Mouse (Mus musculus): Measurements from ENCODE around the gene Prickle4. TPM values are rescaled to one million over a fixed set of nuclear protein-coding genes. Genes with fewer than 3 reads are reported as not detected.

The Prickle4 gene
- polyA plus RNA-seq, 1 experiment, result 1.4 TPM

- Histone ChIP-seq H3K27me3 (ENCODE audit: control insufficient read depth, insufficient read depth, low read length) (no peaks in the 10 kb centered on the region), H3K4me1 (ENCODE audit: control insufficient read depth, insufficient read depth, insufficient read length, low read length) (peaks cover 6% of the 10 kb centered on the region), H3K4me3 (ENCODE audit: low read depth, low read length) (peak overlapping the region; percentile 82), H3K27ac (ENCODE audit: insufficient read depth, low read depth, low read length) (peak overlapping the region; percentile 51; the same call in 1 of the 2 replicates), H3K36me3 (ENCODE audit: control insufficient read depth, insufficient read depth, low read length) (peaks cover 1% of the 10 kb centered on the region; the same call in 1 of the 2 replicates)
- WGBS, result under 1% methylated on average over 70 of the region's 70 CpGs
- TF ChIP-seq CTCF (IDR thresholded peaks at IDR 0.05; ENCODE audit: extremely low read depth, insufficient read length, insufficient replicate concordance, low read depth, low read length) (no peak), POLR2A (IDR thresholded peaks at IDR 0.05; ENCODE audit: low read depth, low read length) (peak; percentile 76; the same call in 1 of the 2 replicates)
Observed at GRCm38 (mm10) chr17:47687409-47688343, 6.9 kb downstream of the Prickle4 start.

DNA sequence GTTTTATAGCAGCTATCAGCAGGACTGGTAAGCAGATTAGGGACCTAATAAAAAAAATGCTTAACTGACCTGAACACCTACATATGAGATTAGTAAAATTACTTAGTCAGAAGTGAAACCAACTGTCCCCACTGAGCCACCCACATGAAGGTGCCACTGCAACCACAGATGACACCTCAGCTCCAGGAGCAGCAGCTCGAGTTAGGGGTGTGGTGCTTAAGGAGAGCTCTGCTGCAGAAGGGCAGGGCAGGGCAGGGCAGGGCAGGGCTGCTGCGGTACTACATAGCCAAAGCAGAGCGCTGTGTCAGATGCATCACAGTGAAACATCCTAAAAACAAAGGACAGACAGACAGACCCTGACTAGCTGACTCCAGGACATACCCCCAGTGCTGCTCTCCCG lies 11.7 kb downstream of the Prickle4 start:
- H3K4me1 ChIP-seq (ENCODE audit: control insufficient read depth, insufficient read depth, insufficient read length, low read length), result peaks cover 3% of the 10 kb centered on the region; the same call in 1 of the 2 replicates
- H3K36me3 ChIP-seq (ENCODE audit: control insufficient read depth, insufficient read depth, low read length), result peaks cover 10% of the 10 kb centered on the region
- TF ChIP-seq POLR2A (IDR thresholded peaks at IDR 0.05; ENCODE audit: low read depth, low read length) (no peak), CTCF (IDR thresholded peaks at IDR 0.05; ENCODE audit: extremely low read depth, insufficient read length, insufficient replicate concordance, low read depth, low read length) (no peak)
- no peak overlapping the region for H3K27ac ChIP-seq (ENCODE audit: insufficient read depth, low read depth, low read length)
- H3K27me3 ChIP-seq (ENCODE audit: control insufficient read depth, insufficient read depth, low read length), result no peaks in the 10 kb centered on the region
- H3K4me3 ChIP-seq (ENCODE audit: low read depth, low read length), result no peak overlapping the region
- WGBS, result 49% methylated on average over 4 of the region's 4 CpGs

GRCm38 (mm10) chr17:47678702-47679101 lies 15.8 kb downstream of the Prickle4 start:
- H3K4me1 ChIP-seq (ENCODE audit: control insufficient read depth, insufficient read depth, insufficient read length, low read length), result no peaks in the 10 kb centered on the region
- H3K27ac ChIP-seq (ENCODE audit: insufficient read depth, low read depth, low read length), result no peak overlapping the region
- no peak overlapping the region for H3K4me3 ChIP-seq (ENCODE audit: low read depth, low read length)
- H3K36me3 ChIP-seq (ENCODE audit: control insufficient read depth, insufficient read depth, low read length), result peaks cover 12% of the 10 kb centered on the region
- 68% methylated on average over 5 of the region's 5 CpGs for WGBS
- TF ChIP-seq CTCF (IDR thresholded peaks at IDR 0.05; ENCODE audit: extremely low read depth, insufficient read length, insufficient replicate concordance, low read depth, low read length), result no peak
- no peak for TF ChIP-seq POLR2A (IDR thresholded peaks at IDR 0.05; ENCODE audit: low read depth, low read length)
- H3K27me3 ChIP-seq (ENCODE audit: control insufficient read depth, insufficient read depth, low read length), result no peaks in the 10 kb centered on the region

DNA sequence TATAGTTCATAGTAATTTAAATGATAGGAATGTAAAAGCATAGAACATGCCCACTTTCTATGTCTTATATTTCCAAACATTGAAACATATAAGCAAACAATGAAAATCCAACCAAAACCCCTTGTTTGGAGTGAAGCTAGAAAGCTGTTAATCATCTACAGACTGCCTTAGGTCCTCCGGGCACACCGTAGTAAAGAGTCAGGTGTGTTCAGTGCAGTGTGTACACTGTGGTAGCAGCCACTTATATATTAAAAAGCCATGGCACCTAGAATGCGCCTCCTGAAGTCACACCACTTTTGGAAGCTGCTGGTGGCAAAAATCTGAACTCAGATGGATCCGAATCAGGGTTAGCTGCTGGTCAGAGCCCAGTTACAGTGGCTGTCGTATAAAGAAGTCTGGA lies 16.3 kb downstream of the Prickle4 start:
- TF ChIP-seq CTCF (IDR thresholded peaks at IDR 0.05; ENCODE audit: extremely low read depth, insufficient read length, insufficient replicate concordance, low read depth, low read length), result no peak
- TF ChIP-seq POLR2A (IDR thresholded peaks at IDR 0.05; ENCODE audit: low read depth, low read length), result no peak
- H3K4me3 ChIP-seq (ENCODE audit: low read depth, low read length), result no peak overlapping the region
- WGBS, result 79% methylated on average over 5 of the region's 5 CpGs
- H3K36me3 ChIP-seq (ENCODE audit: control insufficient read depth, insufficient read depth, low read length), result peaks cover 12% of the 10 kb centered on the region
- H3K4me1 ChIP-seq (ENCODE audit: control insufficient read depth, insufficient read depth, insufficient read length, low read length), result no peaks in the 10 kb centered on the region
- H3K27ac ChIP-seq (ENCODE audit: insufficient read depth, low read depth, low read length), result no peak overlapping the region
- no peaks in the 10 kb centered on the region for H3K27me3 ChIP-seq (ENCODE audit: control insufficient read depth, insufficient read depth, low read length)

- WGBS, result 34% methylated on average over 9 of the region's 9 CpGs
- H3K27me3 ChIP-seq (ENCODE audit: control insufficient read depth, insufficient read depth, low read length), result no peaks in the 10 kb centered on the region
- no peak overlapping the region for H3K4me3 ChIP-seq (ENCODE audit: low read depth, low read length)
- TF ChIP-seq POLR2A (IDR thresholded peaks at IDR 0.05; ENCODE audit: low read depth, low read length) (no peak), CTCF (IDR thresholded peaks at IDR 0.05; ENCODE audit: extremely low read depth, insufficient read length, insufficient replicate concordance, low read depth, low read length) (peak; percentile 53; the same call in 1 of the 2 replicates)
- H3K36me3 ChIP-seq (ENCODE audit: control insufficient read depth, insufficient read depth, low read length), result peaks cover 10% of the 10 kb centered on the region
- H3K4me1 ChIP-seq (ENCODE audit: control insufficient read depth, insufficient read depth, insufficient read length, low read length), result no peaks in the 10 kb centered on the region
- no peak overlapping the region for H3K27ac ChIP-seq (ENCODE audit: insufficient read depth, low read depth, low read length)
Observed at GRCm38 (mm10) chr17:47676581-47676980, 18.0 kb downstream of the Prickle4 start.

DNA sequence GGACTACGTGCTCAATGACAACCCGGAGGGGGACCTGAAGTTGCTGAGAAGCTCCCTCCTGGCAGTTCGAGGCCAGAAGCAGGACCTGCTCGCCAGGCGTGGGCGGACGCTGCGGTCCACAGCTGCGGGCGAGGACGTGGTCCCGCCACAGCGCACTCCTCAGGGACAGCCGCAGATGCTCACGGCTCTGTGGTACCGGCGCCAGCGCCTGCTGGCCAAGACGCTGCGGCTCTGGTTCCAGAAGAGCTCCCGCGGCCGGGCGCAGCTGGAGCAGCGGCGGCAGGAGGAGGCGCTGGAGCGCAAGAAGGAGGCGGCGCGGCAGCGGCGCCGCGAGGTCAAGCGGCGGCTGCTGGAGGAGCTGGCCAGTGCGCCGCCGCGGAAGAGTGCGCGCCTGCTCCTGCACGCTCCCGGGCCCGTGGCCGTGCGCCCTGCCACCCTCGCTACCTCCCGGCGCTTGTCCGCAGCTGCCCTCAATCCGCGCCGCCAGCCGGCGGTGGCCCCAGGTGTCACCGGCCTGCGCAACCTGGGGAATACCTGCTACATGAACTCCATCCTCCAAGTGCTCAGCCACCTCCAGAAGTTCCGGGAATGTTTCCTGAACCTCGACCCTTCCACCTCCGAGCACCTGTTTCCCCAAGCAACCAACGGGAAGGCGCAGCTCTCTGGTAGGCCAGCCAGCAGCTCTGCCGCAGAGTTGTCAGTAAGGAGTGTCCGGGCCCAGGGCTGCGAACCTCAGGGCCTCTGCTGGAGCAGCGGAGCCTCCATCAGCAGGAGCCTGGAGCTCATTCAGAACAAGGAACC lies 22.0 kb downstream of the Prickle4 start:
- H3K27me3 ChIP-seq (ENCODE audit: control insufficient read depth, insufficient read depth, low read length), result no peaks in the 10 kb centered on the region
- no peak overlapping the region for H3K27ac ChIP-seq (ENCODE audit: insufficient read depth, low read depth, low read length)
- H3K36me3 ChIP-seq (ENCODE audit: control insufficient read depth, insufficient read depth, low read length), result peaks cover 3% of the 10 kb centered on the region; the same call in 1 of the 2 replicates
- WGBS, result 59% methylated on average over 68 of the region's 68 CpGs
- peak overlapping the region; percentile 48 for H3K4me3 ChIP-seq (ENCODE audit: low read depth, low read length)
- TF ChIP-seq POLR2A (IDR thresholded peaks at IDR 0.05; ENCODE audit: low read depth, low read length) (no peak), CTCF (IDR thresholded peaks at IDR 0.05; ENCODE audit: extremely low read depth, insufficient read length, insufficient replicate concordance, low read depth, low read length) (no peak)
- H3K4me1 ChIP-seq (ENCODE audit: control insufficient read depth, insufficient read depth, insufficient read length, low read length), result no peaks in the 10 kb centered on the region

DNA sequence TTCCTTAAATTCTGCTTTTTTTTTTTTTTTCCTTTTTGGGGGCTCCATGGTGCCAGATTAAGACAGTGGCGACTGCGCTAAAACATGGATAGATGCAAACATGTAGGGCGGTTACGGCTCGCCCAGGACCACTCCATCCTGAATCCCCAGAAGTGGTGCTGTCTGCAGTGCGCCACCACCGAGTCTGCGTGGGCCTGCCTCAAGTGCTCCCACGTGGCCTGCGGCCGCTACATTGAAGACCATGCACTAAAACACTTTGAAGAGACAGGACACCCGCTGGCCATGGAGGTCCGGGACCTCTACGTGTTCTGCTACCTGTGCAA lies 22.6 kb downstream of the Prickle4 start:
- 79% methylated on average over 14 of the region's 14 CpGs for WGBS
- no peak for TF ChIP-seq POLR2A (IDR thresholded peaks at IDR 0.05; ENCODE audit: low read depth, low read length)
- Histone ChIP-seq H3K36me3 (ENCODE audit: control insufficient read depth, insufficient read depth, low read length) (peaks cover 3% of the 10 kb centered on the region; the same call in 1 of the 2 replicates), H3K4me3 (ENCODE audit: low read depth, low read length) (peak overlapping the region; percentile 48), H3K27ac (ENCODE audit: insufficient read depth, low read depth, low read length) (no peak overlapping the region), H3K4me1 (ENCODE audit: control insufficient read depth, insufficient read depth, insufficient read length, low read length) (no peaks in the 10 kb centered on the region), H3K27me3 (ENCODE audit: control insufficient read depth, insufficient read depth, low read length) (no peaks in the 10 kb centered on the region)
